Mouse (Mus musculus) kidney, postnatal 14 days (tissue): Measurements from ENCODE around the gene Cox6b2.
"Not testable (repeated sequence)": the region's sequence is repeated elsewhere in the genome, so short reads cannot be mapped to it uniquely, and the experiment has no call there.

Experiments used
- DNase-seq: peaks from one replicate; pipeline ENCODE4 v3.0.0; 2022; ENCODE audit warnings: mixed read lengths

Gene Cox6b2

GRCm38 (mm10) chr7:4752821-4753570 is at the start of gene Cox6b2:
TSS of gene Cox6b2 (minus strand) at chr7:4753094.
- DNase-seq: peak; percentile 92

GRCm38 (mm10) chr7:4802247-4802646 is 49.4 kb upstream of the Cox6b2 start:
- no peak for DNase-seq

- peak; percentile 53 for DNase-seq
Observed at GRCm38 (mm10) chr7:4795767-4796433, 43.0 kb upstream of the Cox6b2 start.

GRCm38 (mm10) chr7:4794631-4795168 is 41.8 kb upstream of the Cox6b2 start:
- no peak for DNase-seq

GRCm38 (mm10) chr7:4793674-4794073 is 40.8 kb upstream of the Cox6b2 start:
- no peak for DNase-seq

GRCm38 (mm10) chr7:4793248-4793647 is 40.4 kb upstream of the Cox6b2 start:
- not testable (repeated sequence) for DNase-seq

- peak; percentile 98 for DNase-seq
Observed at GRCm38 (mm10) chr7:4792278-4793212, 39.7 kb upstream of the Cox6b2 start, which contains the start of gene Rpl28. TSS of gene Rpl28 (plus strand) at chr7:4792874.

GRCm38 (mm10) chr7:4789436-4789935 is 36.6 kb upstream of the Cox6b2 start, which contains the start of gene Tmem238:
TSS of gene Tmem238 (minus strand) at chr7:4789656.
- peak; percentile 88 for DNase-seq

- DNase-seq: peak; percentile 79
Observed at GRCm38 (mm10) chr7:4788499-4789435, 35.9 kb upstream of the Cox6b2 start.

GRCm38 (mm10) chr7:4783667-4784268 is 30.9 kb upstream of the Cox6b2 start:
- DNase-seq: no peak

GRCm38 (mm10) chr7:4782759-4783158 is 29.9 kb upstream of the Cox6b2 start, which contains the start of the genes Il11 and Tmem190:
TSS of gene Il11 (minus strand) at chr7:4782859.
TSS of gene Tmem190 (plus strand) at chr7:4782937.
- DNase-seq: no peak

- DNase-seq: no peak
Observed at GRCm38 (mm10) chr7:4782130-4782529, 29.2 kb upstream of the Cox6b2 start.

GRCm38 (mm10) chr7:4779921-4780320 is 27.0 kb upstream of the Cox6b2 start:
- DNase-seq: no peak

GRCm38 (mm10) chr7:4777851-4778637 is 25.1 kb upstream of the Cox6b2 start:
- DNase-seq: no peak

- DNase-seq: peak; percentile 81
Observed at GRCm38 (mm10) chr7:4776861-4777830, 24.3 kb upstream of the Cox6b2 start.

- DNase-seq: no peak
Observed at GRCm38 (mm10) chr7:4776131-4776530, 23.2 kb upstream of the Cox6b2 start.

- DNase-seq: no peak
Observed at GRCm38 (mm10) chr7:4771202-4771601, 18.3 kb upstream of the Cox6b2 start, which contains the start of gene Fam71e2. TSS of gene Fam71e2 (minus strand) at chr7:4771302.

- DNase-seq: no peak
Observed at GRCm38 (mm10) chr7:4764946-4765710, 12.2 kb upstream of the Cox6b2 start.
